Mouse (Mus musculus) forebrain, embryonic 13.5 days (tissue): ENCODE measurements around the gene Dzank1. TPM values are rescaled to one million over a fixed set of nuclear protein-coding genes. Genes with fewer than 3 reads are reported as not detected.

Source experiments
- ATAC-seq: fragments of 200-750 bp; cut with Nextera tagmentation; 2 replicates; pipeline ENCODE4 v1.8.0; 2017
- H3K27ac ChIP-seq: fragments of 300-500 bp; sonication (generic); 2 replicates; pipeline ENCODE4 v1.5.1; 2015; ENCODE audit warnings: inconsistent platforms, mild to moderate bottlenecking, moderate library complexity
- H3K27me3 ChIP-seq: fragments of 300-500 bp; sonication (generic); 2 replicates; pipeline ENCODE4 v1.6.1; 2015; ENCODE audit warnings: mild to moderate bottlenecking, inconsistent platforms
- H3K36me3 ChIP-seq: fragments of 300-500 bp; sonication (generic); 2 replicates; pipeline ENCODE4 v1.6.1; 2015; ENCODE audit warnings: mild to moderate bottlenecking, inconsistent platforms; ENCODE audit not compliant: poor library complexity, severe bottlenecking
- H3K4me1 ChIP-seq: fragments of 300-500 bp; sonication (generic); 2 replicates; pipeline ENCODE4 v1.6.1; 2015; ENCODE audit warnings: inconsistent platforms
- H3K4me2 ChIP-seq: fragments of 300-500 bp; sonication (generic); 2 replicates; pipeline ENCODE4 v1.6.1; 2015; ENCODE audit warnings: inconsistent platforms, mild to moderate bottlenecking, moderate library complexity
- H3K4me3 ChIP-seq: fragments of 300-500 bp; sonication (generic); 2 replicates; pipeline ENCODE4 v1.5.1; 2015; ENCODE audit warnings: mild to moderate bottlenecking, inconsistent platforms
- H3K9ac ChIP-seq: fragments of 300-500 bp; sonication (generic); 2 replicates; pipeline ENCODE4 v1.6.1; 2015; ENCODE audit warnings: mild to moderate bottlenecking, inconsistent platforms
- H3K9me3 ChIP-seq: fragments of 300-500 bp; sonication (generic); replicated peaks from 2 replicates; pipeline ENCODE4 v1.6.1; 2016; ENCODE audit warnings: inconsistent platforms
- WGBS: fragments of 180-500 bp; shearing (Covaris S2); methylation state at CpG from one replicate; pipeline ENCODE4 v1.1.7; 2015; 5-methylcytosine and 5-hydroxymethylcytosine counted together
- polyA plus RNA-seq: library from polyadenylated mRNA; unstranded; fragments of >200 nt; fragmentation: Nextera tagmentation; extraction: Ambion mirVana; gene quantifications from 2 replicates; pipeline ENCODE4 v1.2.1, GENCODE M21; 2015

The Dzank1 gene
- polyA plus RNA-seq, 1 experiment from 2014 or later, result 2.7 TPM

- no peak overlapping the region for H3K9ac ChIP-seq
- no peaks in the 10 kb centered on the region for H3K9me3 ChIP-seq
- H3K4me3 ChIP-seq, result no peak overlapping the region
- peaks cover 90% of the 10 kb centered on the region for H3K36me3 ChIP-seq
- ATAC-seq, result no peak
- no peaks in the 10 kb centered on the region for H3K4me1 ChIP-seq
- no peaks in the 10 kb centered on the region for H3K27me3 ChIP-seq
- 94% methylated on average over 7 of the region's 7 CpGs for WGBS
- no peak overlapping the region for H3K4me2 ChIP-seq
- H3K27ac ChIP-seq, result no peak overlapping the region
Observed at GRCm38 (mm10) chr2:144537123-144537522, 9.9 kb upstream of the Dzank1 start.

GRCm38 (mm10) chr2:144527821-144528174 lies 584 bp upstream of the Dzank1 start:
- 0% methylated on average over 23 of the region's 25 CpGs for WGBS
- H3K4me2 ChIP-seq, result peak overlapping the region; percentile 88
- no peaks in the 10 kb centered on the region for H3K9me3 ChIP-seq
- H3K27ac ChIP-seq, result peak overlapping the region; percentile 93
- ATAC-seq, result peak; percentile 61
- H3K4me3 ChIP-seq, result peak overlapping the region; percentile 99
- 0 out of 2 replicates have a peak, but pooled peaks cover 7% of the 10 kb centered on the region for H3K27me3 ChIP-seq
- H3K4me1 ChIP-seq, result peaks cover 27% of the 10 kb centered on the region
- H3K9ac ChIP-seq, result peak overlapping the region; percentile 90
- peaks cover 14% of the 10 kb centered on the region for H3K36me3 ChIP-seq

GRCm38 (mm10) chr2:144525856-144526255 lies 1.4 kb downstream of the Dzank1 start:
- H3K36me3 ChIP-seq, result peaks cover 4% of the 10 kb centered on the region; the same call in 1 of the 2 replicates
- no peak overlapping the region for H3K27ac ChIP-seq
- H3K4me3 ChIP-seq, result no peak overlapping the region
- no peaks in the 10 kb centered on the region for H3K9me3 ChIP-seq
- H3K9ac ChIP-seq, result no peak overlapping the region
- ATAC-seq, result no peak
- WGBS, result 49% methylated on average over 10 of the region's 10 CpGs
- H3K4me2 ChIP-seq, result no peak overlapping the region
- H3K4me1 ChIP-seq, result peaks cover 27% of the 10 kb centered on the region
- 0 out of 2 replicates have a peak, but pooled peaks cover 7% of the 10 kb centered on the region for H3K27me3 ChIP-seq

GRCm38 (mm10) chr2:144519772-144520171 lies 7.4 kb downstream of the Dzank1 start:
- H3K9me3 ChIP-seq, result no peaks in the 10 kb centered on the region
- 71% methylated on average over 3 of the region's 3 CpGs for WGBS
- no peak for ATAC-seq
- no peak overlapping the region for H3K4me2 ChIP-seq
- no peak overlapping the region for H3K27ac ChIP-seq
- H3K4me3 ChIP-seq, result no peak overlapping the region
- no peaks in the 10 kb centered on the region for H3K4me1 ChIP-seq
- no peak overlapping the region for H3K9ac ChIP-seq
- no peaks in the 10 kb centered on the region for H3K36me3 ChIP-seq
- 0 out of 2 replicates have a peak, but pooled peaks cover 3% of the 10 kb centered on the region for H3K27me3 ChIP-seq

GRCm38 (mm10) chr2:144514619-144515018 lies 12.6 kb downstream of the Dzank1 start:
- Histone ChIP-seq H3K9me3 (no peaks in the 10 kb centered on the region), H3K4me2 (no peak overlapping the region), H3K4me3 (no peak overlapping the region), H3K27me3 (no peaks in the 10 kb centered on the region), H3K4me1 (no peaks in the 10 kb centered on the region), H3K9ac (no peak overlapping the region), H3K27ac (no peak overlapping the region), H3K36me3 (no peaks in the 10 kb centered on the region)
- WGBS, result 85% methylated on average over 3 of the region's 3 CpGs
- ATAC-seq, result no peak

GRCm38 (mm10) chr2:144502134-144502533 lies 25.1 kb downstream of the Dzank1 start:
- H3K9me3 ChIP-seq, result no peaks in the 10 kb centered on the region
- peaks cover 5% of the 10 kb centered on the region; the same call in 1 of the 2 replicates for H3K36me3 ChIP-seq
- no peak overlapping the region for H3K9ac ChIP-seq
- no peaks in the 10 kb centered on the region for H3K4me1 ChIP-seq
- H3K4me2 ChIP-seq, result no peak overlapping the region
- 94% methylated on average over 6 of the region's 6 CpGs for WGBS
- H3K4me3 ChIP-seq, result no peak overlapping the region
- H3K27ac ChIP-seq, result no peak overlapping the region
- ATAC-seq, result no peak
- no peaks in the 10 kb centered on the region for H3K27me3 ChIP-seq

- ATAC-seq, result no peak
- Histone ChIP-seq H3K4me1 (no peaks in the 10 kb centered on the region), H3K36me3 (0 out of 2 replicates have a peak, but pooled peaks cover 3% of the 10 kb centered on the region), H3K9ac (no peak overlapping the region), H3K4me3 (no peak overlapping the region), H3K4me2 (no peak overlapping the region), H3K27me3 (no peaks in the 10 kb centered on the region), H3K9me3 (no peaks in the 10 kb centered on the region), H3K27ac (no peak overlapping the region)
- WGBS, result 85% methylated on average over 5 of the region's 5 CpGs
Observed at GRCm38 (mm10) chr2:144489342-144489741, 37.9 kb downstream of the Dzank1 start.

- Histone ChIP-seq H3K36me3 (0 out of 2 replicates have a peak, but pooled peaks cover 3% of the 10 kb centered on the region), H3K4me1 (no peaks in the 10 kb centered on the region), H3K4me2 (no peak overlapping the region), H3K27me3 (no peaks in the 10 kb centered on the region), H3K27ac (no peak overlapping the region), H3K9ac (no peak overlapping the region), H3K4me3 (no peak overlapping the region), H3K9me3 (no peaks in the 10 kb centered on the region)
- ATAC-seq, result no peak
- 80% methylated on average over 6 of the region's 6 CpGs for WGBS
Observed at GRCm38 (mm10) chr2:144487476-144487875, 39.7 kb downstream of the Dzank1 start.

GRCm38 (mm10) chr2:144485439-144485838 lies 41.8 kb downstream of the Dzank1 start:
- Histone ChIP-seq H3K9ac (no peak overlapping the region), H3K36me3 (peaks cover 8% of the 10 kb centered on the region), H3K27ac (no peak overlapping the region), H3K4me3 (no peak overlapping the region), H3K9me3 (no peaks in the 10 kb centered on the region), H3K4me2 (no peak overlapping the region), H3K4me1 (no peaks in the 10 kb centered on the region), H3K27me3 (no peaks in the 10 kb centered on the region)
- 89% methylated on average over 7 of the region's 7 CpGs for WGBS
- ATAC-seq, result no peak

- no peak overlapping the region for H3K9ac ChIP-seq
- H3K4me1 ChIP-seq, result no peaks in the 10 kb centered on the region
- H3K27me3 ChIP-seq, result no peaks in the 10 kb centered on the region
- no peak overlapping the region for H3K4me3 ChIP-seq
- H3K36me3 ChIP-seq, result peaks cover 8% of the 10 kb centered on the region
- no peak overlapping the region for H3K4me2 ChIP-seq
- H3K27ac ChIP-seq, result no peak overlapping the region
- no peaks in the 10 kb centered on the region for H3K9me3 ChIP-seq
- 53% methylated on average over 1 of the region's 1 CpGs for WGBS
- ATAC-seq, result no peak
Observed at GRCm38 (mm10) chr2:144484084-144484483, 43.1 kb downstream of the Dzank1 start.

GRCm38 (mm10) chr2:144479421-144479820 lies 47.8 kb downstream of the Dzank1 start:
- H3K9ac ChIP-seq, result no peak overlapping the region
- no peaks in the 10 kb centered on the region for H3K27me3 ChIP-seq
- H3K4me3 ChIP-seq, result no peak overlapping the region
- H3K36me3 ChIP-seq, result peaks cover 5% of the 10 kb centered on the region
- no peak for ATAC-seq
- WGBS, result 66% methylated on average over 2 of the region's 2 CpGs
- no peaks in the 10 kb centered on the region for H3K4me1 ChIP-seq
- no peak overlapping the region for H3K27ac ChIP-seq
- no peak overlapping the region for H3K4me2 ChIP-seq
- H3K9me3 ChIP-seq, result no peaks in the 10 kb centered on the region

- Histone ChIP-seq H3K27me3 (no peaks in the 10 kb centered on the region), H3K4me2 (no peak overlapping the region), H3K4me3 (no peak overlapping the region), H3K9me3 (no peaks in the 10 kb centered on the region), H3K9ac (no peak overlapping the region), H3K27ac (no peak overlapping the region), H3K36me3 (no peaks in the 10 kb centered on the region), H3K4me1 (no peaks in the 10 kb centered on the region)
- 67% methylated on average over 5 of the region's 5 CpGs for WGBS
- ATAC-seq, result no peak
Observed at GRCm38 (mm10) chr2:144467203-144467602, 60.0 kb downstream of the Dzank1 start.

- Histone ChIP-seq H3K4me1 (no peaks in the 10 kb centered on the region), H3K4me3 (no peak overlapping the region), H3K27me3 (no peaks in the 10 kb centered on the region), H3K9ac (no peak overlapping the region), H3K9me3 (no peaks in the 10 kb centered on the region), H3K36me3 (no peaks in the 10 kb centered on the region), H3K27ac (no peak overlapping the region), H3K4me2 (no peak overlapping the region)
- ATAC-seq, result no peak
- WGBS, result 85% methylated on average over 14 of the region's 14 CpGs
Observed at GRCm38 (mm10) chr2:144465876-144466575, 61.2 kb downstream of the Dzank1 start.
